Mouse (Mus musculus) embryo, embryonic 10 days (tissue): ENCODE measurements around the gene 9430097D07Rik.

ENCODE experiments used
- DNase-seq: peaks from one replicate; pipeline ENCODE4 v3.0.0-alpha.2; 2015; ENCODE audit warnings: low spot score

9430097D07Rik gene

DNA sequence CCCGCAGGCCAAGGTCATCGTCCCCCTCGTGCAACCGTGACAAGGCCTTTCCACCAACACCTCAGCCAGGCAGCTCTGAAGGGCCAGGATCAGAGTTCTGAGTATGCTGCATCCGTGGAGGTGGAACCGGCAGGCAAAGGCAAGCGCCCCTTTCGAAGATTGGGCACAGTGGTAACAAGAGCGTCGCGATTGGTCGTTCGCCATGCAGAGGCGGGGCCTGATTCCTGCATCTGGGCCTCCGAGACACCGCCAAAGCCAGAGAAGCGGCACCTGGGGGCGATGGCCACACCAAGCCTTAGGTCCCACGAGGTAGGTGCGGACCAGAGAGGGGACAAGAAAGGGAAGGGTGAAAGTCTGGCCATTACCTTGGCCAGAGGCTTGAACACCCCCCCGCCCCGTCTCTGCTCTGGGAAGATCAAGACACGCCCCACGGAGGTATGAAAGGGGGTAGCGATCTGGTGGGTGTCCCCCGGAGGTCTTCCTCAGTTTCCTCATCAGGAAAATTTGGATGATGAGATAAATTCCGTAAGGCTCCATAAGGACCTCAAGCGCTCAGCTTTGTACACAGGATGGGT is at the start of gene 9430097D07Rik:
TSS of gene 9430097D07Rik (minus strand) at position 99 of the 575 bp plus-strand sequence.
- DNase-seq = peak; percentile 91

DNA sequence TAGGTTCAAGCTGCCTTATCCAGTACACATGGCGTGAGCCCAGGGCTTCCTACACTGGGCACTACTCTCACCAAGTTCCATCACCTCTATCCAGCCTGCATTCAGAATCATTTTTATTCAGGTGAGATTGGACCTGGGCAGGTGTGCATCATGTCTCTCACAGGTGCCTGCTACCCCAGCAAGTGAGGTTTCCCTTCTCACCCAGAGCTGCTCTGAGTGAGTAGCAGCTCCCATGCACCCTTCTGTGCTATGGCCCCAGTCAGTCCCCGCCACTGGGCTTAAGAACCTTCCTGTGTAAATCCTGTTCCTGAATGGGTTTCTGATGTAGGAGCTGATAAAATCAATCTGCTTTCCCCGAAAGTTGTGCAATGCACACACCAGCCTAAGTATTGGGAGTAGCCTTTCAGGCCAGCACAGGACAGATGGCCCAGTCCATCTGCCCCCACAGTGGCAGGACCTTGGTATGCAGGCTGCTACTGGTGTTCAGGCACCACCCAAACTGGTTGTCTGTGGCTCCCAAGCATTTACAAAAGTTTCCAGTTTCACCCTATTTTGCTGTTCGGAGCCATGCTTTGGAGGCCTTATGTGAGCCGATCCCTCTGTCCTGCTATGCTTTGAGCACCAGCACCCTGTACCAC is 48.7 kb upstream of the 9430097D07Rik start:
- no peak for DNase-seq

DNA sequence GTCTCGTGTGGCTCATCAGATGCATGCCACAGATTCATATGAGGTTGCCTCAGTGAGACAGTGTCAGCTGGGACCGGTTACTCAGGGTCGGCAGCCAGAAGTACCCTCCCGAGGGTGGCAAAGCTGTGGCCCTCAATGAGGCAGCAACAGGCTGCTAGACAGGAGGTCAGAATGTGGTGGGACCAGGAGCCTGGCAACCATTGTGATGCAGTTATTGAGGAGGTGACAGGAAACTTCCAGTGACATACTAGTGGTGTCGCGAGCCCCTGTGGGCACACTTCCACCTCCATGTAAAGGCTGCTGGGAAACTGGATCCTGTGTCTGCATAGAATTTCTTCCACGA is 46.0 kb upstream of the 9430097D07Rik start, which contains the start of gene Ak1:
TSS of gene Ak1 (plus strand) at position 242 of the 343 bp plus-strand sequence.
- no peak for DNase-seq

DNA sequence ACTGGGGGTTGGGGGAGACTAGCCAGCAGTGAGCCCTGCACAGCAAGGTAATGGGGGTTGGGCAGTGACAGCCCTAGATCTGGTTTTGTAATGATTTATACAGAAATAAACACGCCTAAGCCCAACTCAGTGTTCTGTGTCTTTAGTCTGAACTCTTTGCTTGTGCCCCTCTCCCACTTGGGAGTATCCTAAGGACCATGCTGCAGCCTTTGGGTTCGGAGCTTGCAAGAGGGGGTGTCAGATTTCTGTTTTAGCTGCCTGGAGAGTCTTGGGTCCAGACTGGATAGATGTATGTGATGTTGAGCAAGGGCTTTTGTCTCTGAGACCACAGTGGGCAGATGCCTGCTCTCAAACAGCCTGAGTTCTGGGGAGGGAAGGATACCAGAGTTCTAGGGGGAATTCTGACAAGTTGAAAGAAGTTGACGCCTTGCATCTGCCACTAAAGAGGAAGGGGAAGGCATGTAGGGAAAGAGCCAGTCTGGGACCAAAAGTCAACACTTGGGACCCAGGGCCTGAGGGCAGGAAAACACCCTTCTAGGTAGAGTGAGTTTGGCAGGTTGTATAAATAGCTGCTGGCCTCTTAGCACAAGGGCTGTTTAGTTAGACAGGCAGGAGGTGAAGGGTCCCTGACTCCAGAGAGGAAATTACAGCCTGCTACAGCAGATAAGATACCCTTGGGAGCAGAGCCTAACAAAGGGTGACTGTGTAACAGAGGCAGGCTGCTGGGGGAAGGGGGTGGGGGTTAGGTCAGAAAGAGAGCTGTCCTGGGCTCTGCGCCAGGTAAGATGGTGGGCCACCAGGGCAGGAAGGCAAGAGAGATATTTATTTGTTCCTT is 45.4 kb upstream of the 9430097D07Rik start:
- DNase-seq = peak; percentile 77

DNA sequence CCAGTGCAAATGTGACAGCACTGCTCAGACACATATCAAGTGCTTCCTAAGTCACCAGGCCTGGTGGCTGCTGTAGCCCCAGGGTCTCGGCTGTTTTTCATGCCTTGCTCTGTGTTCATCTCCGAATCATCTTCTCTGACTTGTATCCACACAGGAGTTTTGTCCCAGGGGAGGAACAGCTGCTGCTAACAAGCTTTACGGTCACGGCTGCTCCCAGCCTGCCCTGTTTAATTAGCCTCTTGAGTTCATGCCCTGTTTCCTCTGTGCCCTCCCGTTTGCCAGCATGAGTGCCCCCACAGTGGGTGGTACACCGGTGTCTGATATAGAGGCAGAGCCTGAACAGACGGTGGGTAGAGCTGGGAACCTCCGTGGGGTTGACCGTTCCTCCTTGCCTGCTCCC is 42.6 kb upstream of the 9430097D07Rik start:
- DNase-seq = no peak

DNA sequence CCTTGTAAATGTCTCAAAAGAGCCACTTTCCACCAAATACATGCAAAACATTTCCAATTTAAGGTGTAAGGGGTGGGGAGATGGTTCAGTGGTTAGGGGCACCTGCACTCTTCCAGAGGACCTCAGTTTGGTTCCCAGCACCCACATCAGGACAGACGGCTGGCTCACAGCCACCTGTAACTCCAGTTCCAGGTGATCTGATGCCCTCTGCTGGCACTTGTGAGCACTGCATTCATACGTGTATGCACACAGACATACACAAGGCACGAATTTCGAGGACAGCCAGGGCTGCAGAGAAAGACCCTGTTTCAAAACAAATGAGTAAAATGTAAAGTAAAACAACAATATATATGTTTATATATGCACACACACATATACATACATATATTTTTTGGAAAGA is 42.1 kb upstream of the 9430097D07Rik start:
- DNase-seq = no peak

DNA sequence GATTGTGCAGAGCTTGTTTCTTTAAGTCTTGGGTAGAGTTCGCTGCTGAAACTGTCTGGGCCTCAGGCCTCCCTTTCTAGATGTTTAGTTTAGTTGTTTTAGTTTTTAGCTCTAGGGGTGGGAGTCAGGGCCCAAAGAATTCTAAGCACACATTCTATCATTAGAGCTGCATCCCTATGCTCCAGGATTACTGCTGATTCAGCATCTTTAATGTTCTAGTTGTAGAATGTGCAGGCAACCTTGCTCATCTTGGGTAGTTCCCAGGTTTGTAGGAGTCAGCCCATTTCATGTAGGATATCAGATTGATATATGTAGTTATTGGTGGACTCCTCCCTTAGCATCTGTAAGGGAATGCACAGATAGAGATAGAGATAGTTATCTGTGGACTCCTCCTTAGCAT is 41.6 kb upstream of the 9430097D07Rik start:
- no peak for DNase-seq

DNA sequence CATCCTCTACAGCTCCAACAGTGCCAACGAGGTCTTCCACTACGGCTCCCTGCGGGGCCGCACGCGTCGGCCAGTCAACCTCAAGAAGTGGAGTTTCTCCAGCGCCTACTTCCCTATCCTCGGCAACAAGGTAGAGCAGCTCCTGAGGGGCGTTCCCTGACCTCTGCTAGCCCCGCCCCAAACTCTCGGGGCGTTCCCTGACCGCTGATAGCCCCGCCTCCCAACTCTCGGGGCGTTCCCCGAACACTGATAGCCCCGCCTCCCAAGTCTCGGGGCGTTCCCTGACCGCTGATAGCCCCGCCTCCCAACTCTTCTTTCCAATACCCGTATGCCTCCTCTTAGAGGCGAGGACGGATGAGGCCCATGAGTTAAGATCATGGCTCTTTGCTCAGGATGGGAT is 36.8 kb upstream of the 9430097D07Rik start:
- DNase-seq = no peak

DNA sequence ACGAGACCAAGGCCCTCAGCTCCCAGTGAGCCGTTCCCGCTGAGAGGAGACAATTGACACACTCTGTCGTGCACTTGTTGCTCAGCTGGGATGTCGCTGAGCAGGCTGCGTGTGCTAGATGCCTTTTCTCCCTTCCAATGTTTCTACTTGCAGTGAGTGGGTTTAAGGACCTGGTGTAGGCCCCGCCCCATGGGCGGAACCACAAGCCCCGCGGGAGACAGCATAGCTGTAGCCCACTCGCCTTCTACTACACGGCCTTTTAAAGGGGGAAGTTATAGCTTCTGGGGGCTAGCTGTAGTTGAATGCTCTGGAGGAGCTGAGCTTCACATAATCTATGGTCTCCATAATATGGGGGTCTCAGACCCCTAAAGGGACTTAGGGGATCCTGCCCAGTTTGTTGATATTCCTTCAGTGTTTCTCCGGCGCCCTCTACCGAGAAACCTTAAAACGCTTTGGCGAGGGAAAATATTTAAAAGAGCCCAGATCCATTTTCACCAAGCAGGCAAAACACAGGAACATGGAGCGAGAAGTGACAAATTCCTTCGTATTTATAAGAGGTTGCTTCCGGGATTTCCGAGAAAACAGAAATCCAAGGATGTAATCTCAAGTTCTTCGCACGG is 35.2 kb upstream of the 9430097D07Rik start:
- DNase-seq = no peak

DNA sequence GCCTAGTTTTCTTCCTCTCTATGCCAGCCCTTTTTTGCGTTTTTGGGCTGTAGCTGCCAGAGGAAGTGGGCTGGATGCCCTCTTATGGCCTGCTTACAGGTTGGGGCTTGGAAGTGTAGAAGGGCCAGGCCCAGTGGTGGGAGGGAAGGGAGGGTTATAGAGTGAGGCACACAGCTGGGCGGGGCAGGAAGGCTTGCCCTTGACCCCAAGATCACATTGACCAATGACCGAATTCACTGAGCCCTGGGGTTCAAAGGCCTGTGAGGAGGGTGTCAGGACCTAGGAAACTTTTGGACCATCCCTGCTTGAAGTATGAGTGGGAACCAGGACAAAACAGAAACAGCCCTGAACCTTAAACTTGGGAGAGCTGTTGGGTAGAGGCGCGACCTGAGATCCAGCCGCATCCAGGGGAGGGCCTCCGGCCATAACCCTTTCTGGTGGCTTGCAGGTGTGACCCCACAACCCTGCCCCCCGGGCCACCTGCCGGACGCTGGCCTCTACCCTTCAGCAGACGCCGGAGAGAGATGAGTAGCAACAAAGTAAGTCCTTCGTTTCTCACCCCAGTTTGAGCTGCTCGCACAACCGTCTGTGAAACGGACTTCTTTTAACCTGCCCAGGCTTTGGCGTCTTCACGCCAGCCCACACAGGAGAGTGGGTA is 33.4 kb upstream of the 9430097D07Rik start:
- peak; percentile 52 for DNase-seq

DNA sequence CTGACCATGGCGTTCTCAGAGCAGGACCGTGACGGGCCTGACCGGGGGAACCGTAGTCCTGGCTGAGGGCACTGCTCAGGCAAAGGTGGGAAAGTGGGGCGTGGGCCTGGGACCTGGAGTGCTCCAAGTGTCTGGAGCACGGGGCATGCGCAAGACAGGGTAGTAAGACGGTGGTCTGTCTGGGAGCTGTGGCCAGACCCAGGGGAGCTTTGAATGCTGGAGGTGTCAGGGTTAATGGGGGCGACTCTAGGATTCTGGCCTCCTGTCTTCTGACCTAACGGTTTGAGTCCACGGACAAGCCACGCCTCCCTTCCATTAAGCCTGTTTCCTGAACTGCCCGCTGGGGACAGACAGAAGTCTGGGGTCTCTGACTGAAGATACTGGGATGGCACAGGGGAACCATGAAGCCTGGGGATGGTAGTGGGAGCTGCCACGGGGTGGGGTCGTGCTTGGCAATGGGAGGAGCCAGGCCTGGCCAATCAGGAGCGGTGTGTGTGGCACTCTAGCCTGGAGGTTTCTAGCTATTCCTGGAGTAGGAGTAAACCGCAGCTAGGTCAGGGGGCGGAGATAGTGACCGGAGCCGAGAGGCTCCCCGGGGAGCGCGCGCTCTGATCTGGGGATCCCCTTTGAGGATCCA is 32.8 kb upstream of the 9430097D07Rik start:
- peak; percentile 85 for DNase-seq

DNA sequence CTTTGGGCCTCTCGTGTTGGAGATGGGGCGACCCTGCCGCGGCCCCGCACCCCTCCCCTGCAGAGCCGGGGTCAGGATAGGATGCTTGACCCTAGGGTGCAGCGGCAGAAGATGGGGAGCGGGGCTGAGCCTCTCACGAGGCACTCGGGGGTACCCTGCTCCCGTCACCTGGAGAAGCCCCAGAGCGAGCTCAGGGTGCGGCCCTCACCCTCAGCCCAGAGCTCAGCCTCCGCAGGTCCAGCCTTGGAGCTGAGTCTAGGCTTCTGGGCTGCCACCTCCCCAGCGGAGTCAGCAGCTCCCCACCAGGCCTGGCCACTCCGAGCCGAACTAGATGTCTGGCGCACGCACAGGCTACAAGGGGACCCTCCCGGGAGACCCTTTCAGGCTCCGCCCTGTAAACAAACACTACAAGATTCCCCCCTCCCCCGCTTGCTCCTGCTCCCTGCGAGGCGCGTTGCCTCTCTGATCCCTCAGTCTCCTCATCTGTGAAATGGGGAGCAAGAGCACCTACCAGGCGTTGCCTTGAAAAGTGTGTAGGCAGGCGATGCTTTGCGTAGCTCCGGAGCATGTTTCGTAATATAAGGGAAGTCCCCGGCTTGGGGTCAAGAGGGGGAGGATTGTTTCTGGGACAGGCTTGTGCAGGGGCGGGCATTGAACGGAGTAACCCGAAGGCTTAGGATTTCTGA is 31.9 kb upstream of the 9430097D07Rik start:
- DNase-seq = peak; percentile 71

DNA sequence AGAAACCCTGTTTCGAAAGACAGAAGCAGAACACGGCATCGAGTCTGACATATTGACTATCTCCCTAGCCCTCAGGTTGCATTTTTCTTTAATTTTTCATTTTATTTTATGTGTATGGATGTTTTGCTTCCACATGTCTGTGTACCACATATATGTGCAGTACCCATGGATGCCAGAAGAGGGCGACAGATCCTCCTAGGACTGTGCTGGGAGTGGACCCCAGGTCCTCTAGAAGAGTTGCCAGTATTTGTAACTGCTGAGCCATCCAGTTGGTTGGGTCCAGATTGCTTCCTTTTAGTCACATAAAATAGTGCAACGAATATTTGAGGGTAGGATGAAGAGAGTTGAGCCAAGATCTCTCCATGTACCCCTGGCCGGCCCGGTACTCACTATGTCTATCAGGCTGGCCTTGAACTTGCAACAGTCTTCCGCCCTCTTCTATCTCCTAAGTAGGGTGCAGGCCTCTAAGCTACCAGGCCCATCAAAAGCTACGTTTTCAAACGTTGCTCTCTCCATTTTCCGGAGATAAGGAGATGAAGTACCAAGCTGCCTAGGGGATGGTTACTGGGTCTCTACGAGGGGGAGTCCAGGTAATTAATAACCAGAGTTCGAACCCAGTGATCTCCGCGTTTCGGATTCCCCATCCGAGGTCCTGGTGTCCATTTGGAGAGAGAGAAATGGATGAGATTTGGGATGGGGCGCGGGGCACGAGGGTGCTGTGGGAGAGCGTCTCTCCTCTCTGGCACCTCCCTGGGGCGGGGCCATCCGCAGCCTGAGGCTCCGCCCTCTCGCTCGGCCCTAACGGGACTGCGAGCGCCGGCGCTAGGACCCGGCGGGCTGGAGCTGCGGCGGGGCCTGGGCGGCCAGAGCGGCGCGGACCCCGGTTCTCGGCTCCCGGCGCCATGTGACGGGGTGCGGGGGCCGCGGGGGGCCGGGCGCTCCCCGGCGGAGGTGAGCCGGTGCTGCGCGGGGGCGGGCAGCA is 31.0 kb upstream of the 9430097D07Rik start:
- peak; percentile 89 for DNase-seq

DNA sequence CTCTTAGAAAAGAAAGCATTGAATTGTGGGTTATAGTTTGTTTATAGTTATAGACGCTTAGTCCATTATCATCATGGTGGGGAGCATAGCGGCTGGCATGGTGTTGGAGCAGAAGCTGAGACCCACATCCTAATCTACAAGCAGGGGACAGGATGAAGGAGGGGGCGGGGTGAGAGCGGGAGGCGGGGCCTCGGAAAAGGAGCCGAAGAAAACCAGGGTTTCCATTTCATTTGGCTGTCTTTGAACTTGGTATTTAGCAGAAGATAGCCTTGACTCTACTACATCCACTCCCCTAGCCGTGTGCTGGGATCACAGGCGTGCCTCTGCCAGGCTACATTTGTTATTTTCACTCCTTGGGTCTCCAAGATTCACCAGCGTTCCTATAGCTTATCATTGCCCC is 29.1 kb upstream of the 9430097D07Rik start:
- DNase-seq = no peak

DNA sequence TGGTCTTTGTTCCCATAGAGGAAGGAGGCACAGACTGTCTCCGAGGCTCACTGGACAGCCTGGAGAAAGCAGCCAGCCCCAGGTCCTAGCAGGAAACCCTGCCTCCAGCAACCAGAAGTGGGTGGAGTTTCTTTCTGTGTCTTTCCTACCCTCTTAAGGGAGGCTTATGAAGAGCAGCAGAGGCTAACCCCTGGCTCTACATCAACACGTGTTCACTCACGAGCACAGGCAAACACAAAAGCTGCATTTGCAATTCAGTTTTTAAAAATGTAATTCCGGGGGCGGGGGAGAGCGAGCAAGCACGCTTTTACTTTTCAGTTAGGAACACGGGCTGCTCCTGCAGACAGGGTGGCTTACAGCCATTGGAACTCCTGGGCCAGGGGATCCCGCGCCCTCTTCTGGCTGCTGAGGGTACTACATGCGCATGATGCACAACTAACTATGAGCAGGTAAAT is 27.1 kb upstream of the 9430097D07Rik start:
- DNase-seq = peak; percentile 92

DNA sequence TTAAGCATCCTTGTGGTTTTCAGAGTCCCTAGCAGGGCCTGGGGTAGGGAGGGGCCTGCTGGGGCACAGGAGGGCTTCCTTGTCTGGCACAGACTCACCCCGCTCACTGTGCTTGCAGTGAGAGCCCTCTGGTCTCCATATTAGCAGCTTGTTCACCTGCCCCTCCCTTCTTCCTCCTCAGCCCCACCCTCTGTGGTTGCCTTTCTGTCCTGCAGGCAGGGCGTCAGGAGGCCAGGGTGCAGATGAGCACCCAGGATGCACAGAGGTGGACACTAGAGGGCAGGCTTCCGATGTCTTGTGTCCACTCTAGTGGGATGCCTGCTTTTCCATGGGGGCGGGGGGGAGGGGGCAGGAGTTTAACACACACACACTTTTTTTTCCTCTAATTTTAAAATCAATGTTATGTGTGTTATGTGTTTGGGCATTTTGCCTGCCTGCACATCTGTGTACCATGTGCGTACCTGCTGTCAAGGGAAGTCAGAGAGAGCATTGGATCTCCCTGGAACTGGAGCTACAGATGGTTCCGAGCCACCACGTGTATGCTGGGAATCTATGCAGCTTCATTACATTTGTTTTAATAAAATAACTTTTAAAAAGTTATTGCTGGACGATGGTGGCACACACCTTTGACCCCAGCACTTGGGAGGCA is 26.1 kb upstream of the 9430097D07Rik start:
- peak; percentile 74 for DNase-seq

DNA sequence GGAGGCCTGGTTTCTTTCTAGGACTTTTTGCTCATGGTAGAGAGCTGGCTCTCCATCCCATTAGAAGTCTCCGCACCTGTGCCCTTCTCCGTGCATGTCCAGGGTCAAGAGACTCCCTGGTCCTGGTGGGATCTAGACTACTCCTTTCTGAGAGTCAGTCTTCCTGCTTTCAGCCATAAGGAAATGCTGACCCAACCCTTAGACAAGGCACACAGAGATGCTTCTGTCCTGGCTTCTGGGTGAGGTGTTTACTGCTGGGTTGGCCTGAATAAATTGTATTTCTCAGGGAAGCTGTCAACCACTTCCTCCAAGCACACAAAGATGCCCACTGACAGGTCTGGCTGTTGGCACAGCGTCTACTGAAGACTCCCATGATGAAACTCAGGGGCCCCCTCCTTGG is 23.9 kb upstream of the 9430097D07Rik start, which contains the start of gene St6galnac6:
TSS of gene St6galnac6 (plus strand) at position 301 of the 400 bp plus-strand sequence.
- no peak for DNase-seq

DNA sequence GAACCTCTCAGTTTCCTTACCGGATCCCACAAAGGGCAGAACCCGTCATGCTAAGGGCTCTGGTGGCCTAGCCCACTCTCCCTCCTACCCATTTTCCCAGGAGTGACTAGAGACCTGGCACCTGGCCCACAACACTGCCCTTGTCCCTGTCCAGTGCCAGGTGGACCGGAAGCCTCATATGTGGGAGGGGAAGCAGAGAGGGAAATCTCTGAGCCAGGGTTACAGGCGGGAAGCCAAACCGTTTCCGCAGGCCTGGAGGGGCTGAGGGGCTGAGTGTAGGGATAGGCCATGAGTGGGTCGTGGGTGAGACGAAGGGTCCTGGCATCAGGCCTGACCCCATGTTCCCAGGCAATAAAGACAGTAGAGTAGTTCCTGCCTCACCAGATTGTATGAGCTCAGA is 23.0 kb upstream of the 9430097D07Rik start:
- no peak for DNase-seq

DNA sequence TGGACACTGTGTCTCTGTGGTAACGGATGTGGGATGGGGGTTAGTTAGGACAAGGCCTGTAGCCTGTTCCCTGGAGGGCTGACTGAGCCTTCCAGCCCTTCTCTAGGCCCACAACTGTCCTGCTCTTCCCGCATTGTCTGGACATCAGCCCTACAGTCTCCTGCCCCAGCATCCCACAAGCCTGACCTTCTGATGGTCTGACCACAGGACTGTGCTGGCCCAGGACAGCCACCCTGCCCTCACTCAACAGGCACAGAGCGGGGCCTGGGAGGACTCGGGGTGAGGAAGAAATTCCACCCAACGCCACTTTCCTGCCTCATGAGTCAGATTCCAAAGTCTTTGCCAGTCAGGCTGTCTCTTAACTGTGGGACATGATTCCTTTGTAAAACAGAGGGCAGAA is 22.2 kb upstream of the 9430097D07Rik start:
- no peak for DNase-seq
